Mouse (Mus musculus): ENCODE results near the gene Emilin2. TPM values are rescaled to one million over a fixed set of nuclear protein-coding genes. Genes with fewer than 3 reads are reported as not detected.

The Emilin2 gene
- total and polyA plus RNA-seq, 3 experiments: 0.34 to 0.38 TPM; not detected in 1

GRCm38 (mm10) chr17:71354205-71354604 lies 42.4 kb upstream of the Emilin2 start:
- Histone ChIP-seq H3K36me3 (replicated peaks in 1 of 2; ENCODE audit: control insufficient read depth in 1 of 2, insufficient read depth in 1 of 2, low read length in 1 of 2) (peaks cover 37 to 80% of the 10 kb centered on the region in 2 experiments), H3K9me3 (replicated peaks; ENCODE audit: low read length) (no peaks in the 10 kb centered on the region), H3K79me2 (replicated peaks; ENCODE audit: control insufficient read depth, extremely low read depth, insufficient read depth, poor library complexity, severe bottlenecking) (no peaks in the 10 kb centered on the region), H3K4me2 (ENCODE audit: insufficient read depth, low read depth, poor library complexity, severe bottlenecking) (no peak overlapping the region), H3K4me1 (ENCODE audit: control insufficient read depth in 1 of 2, insufficient read depth in 2 of 2) (no peaks in the 10 kb centered on the region), H3K27ac (ENCODE audit: insufficient read depth, low read depth) (no peak overlapping the region), H3K9ac (ENCODE audit: insufficient read depth, low read depth) (no peak overlapping the region), H3K4me3 (replicated peaks in 1 of 3; ENCODE audit: low read depth in 2 of 3, low read length in 2 of 3, poor library complexity in 1 of 3) (no peak overlapping the region), H3K27me3 (replicated peaks) (no peaks in the 10 kb centered on the region)
- TF ChIP-seq ZC3H11A (IDR thresholded peaks at IDR 0.05; ENCODE audit: low read depth, low read length): no peak
- no peak for TF ChIP-seq ELF1 (IDR thresholded peaks at IDR 0.05; ENCODE audit: low read depth, low read length)
- no peak for TF ChIP-seq MAX (IDR thresholded peaks at IDR 0.05; ENCODE audit: low read length)
- in situ Hi-C loops (cut with MboI; ENCODE audit: low pct_ligation_motif_present, low pct_unique_long_range_greater_than_20kb, low sequenced_read_pairs) (no loop called here), dilution Hi-C loops (cut with MboI; ENCODE audit: extremely low pct_ligation_motif_present, extremely low pct_unique_long_range_greater_than_20kb, low sequenced_read_pairs) (no loop called here)
- no peak for DNase-seq (ENCODE audit: extremely low read depth)

GRCm38 (mm10) chr17:71348188-71348587 lies 36.4 kb upstream of the Emilin2 start:
- Histone ChIP-seq H3K4me3 (replicated peaks in 1 of 3; ENCODE audit: low read depth in 2 of 3, low read length in 2 of 3, poor library complexity in 1 of 3) (no peak overlapping the region), H3K27ac (ENCODE audit: insufficient read depth, low read depth) (no peak overlapping the region), H3K4me2 (ENCODE audit: insufficient read depth, low read depth, poor library complexity, severe bottlenecking) (no peak overlapping the region), H3K79me2 (replicated peaks; ENCODE audit: control insufficient read depth, extremely low read depth, insufficient read depth, poor library complexity, severe bottlenecking) (no peaks in the 10 kb centered on the region), H3K27me3 (replicated peaks) (no peaks in the 10 kb centered on the region), H3K9me3 (replicated peaks; ENCODE audit: low read length) (no peaks in the 10 kb centered on the region), H3K9ac (ENCODE audit: insufficient read depth, low read depth) (no peak overlapping the region), H3K36me3 (replicated peaks in 1 of 2; ENCODE audit: control insufficient read depth in 1 of 2, insufficient read depth in 1 of 2, low read length in 1 of 2) (peaks cover 47 to 94% of the 10 kb centered on the region in 2 experiments), H3K4me1 (ENCODE audit: control insufficient read depth in 1 of 2, insufficient read depth in 2 of 2) (no peaks in the 10 kb centered on the region)
- DNase-seq (ENCODE audit: extremely low read depth): no peak
- in situ Hi-C loops (cut with MboI; ENCODE audit: low pct_ligation_motif_present, low pct_unique_long_range_greater_than_20kb, low sequenced_read_pairs): no loop called here
- dilution Hi-C loops (cut with MboI; ENCODE audit: extremely low pct_ligation_motif_present, extremely low pct_unique_long_range_greater_than_20kb, low sequenced_read_pairs): no loop called here
- TF ChIP-seq ZMIZ1 (IDR thresholded peaks at IDR 0.05; ENCODE audit: low read depth, low read length): no peak
- TF ChIP-seq ZC3H11A (IDR thresholded peaks at IDR 0.05; ENCODE audit: low read depth, low read length): no peak
- no peak for TF ChIP-seq CHD2 (IDR thresholded peaks at IDR 0.05; ENCODE audit: low read length)
- TF ChIP-seq NRF1 (IDR thresholded peaks at IDR 0.05; ENCODE audit: low read depth, low read length): no peak
- TF ChIP-seq ETS1 (conservative IDR thresholded peaks at IDR 0.05; ENCODE audit: low read depth, low read length): no peak
- TF ChIP-seq RCOR1 (conservative IDR thresholded peaks at IDR 0.05; ENCODE audit: low read depth, low read length): no peak
- TF ChIP-seq SIN3A (IDR thresholded peaks at IDR 0.05; ENCODE audit: low read length): no peak
- TF ChIP-seq MXI1 (IDR thresholded peaks at IDR 0.05; ENCODE audit: low read depth, low read length): no peak
- no peak for TF ChIP-seq BHLHE40 (IDR thresholded peaks at IDR 0.05; ENCODE audit: low read depth, low read length)
- TF ChIP-seq TBP (conservative IDR thresholded peaks at IDR 0.05; ENCODE audit: low read depth, low read length): no peak
- TF ChIP-seq SMC3 (IDR thresholded peaks at IDR 0.05; ENCODE audit: low read depth, low read length): no peak
- no peak for TF ChIP-seq MAFK (IDR thresholded peaks at IDR 0.05; ENCODE audit: insufficient replicate concordance, low read length)
- TF ChIP-seq RAD21 (IDR thresholded peaks at IDR 0.05; ENCODE audit: low read depth, low read length): no peak
- TF ChIP-seq GABPA (IDR thresholded peaks at IDR 0.05; ENCODE audit: insufficient replicate concordance, low read depth, low read length): no peak
- no peak for TF ChIP-seq ZKSCAN1 (IDR thresholded peaks at IDR 0.05; ENCODE audit: borderline replicate concordance, low read depth, low read length)
- TF ChIP-seq USF2 (conservative IDR thresholded peaks at IDR 0.05; ENCODE audit: low read depth, low read length): no peak
- no peak for TF ChIP-seq HCFC1 (IDR thresholded peaks at IDR 0.05; ENCODE audit: low read depth, low read length)
- no peak for TF ChIP-seq ZNF384 (IDR thresholded peaks at IDR 0.05; ENCODE audit: low read depth, low read length)
- TF ChIP-seq NELFE (IDR thresholded peaks at IDR 0.05; ENCODE audit: low read depth, low read length): no peak
- TF ChIP-seq JUN (IDR thresholded peaks at IDR 0.05; ENCODE audit: insufficient read depth, low read depth, low read length): no peak

Data from CH12.LX (cell line).